Mouse (Mus musculus) adrenal gland, postnatal 10 days (tissue): ENCODE measurements around the gene Rpn2. TPM values are rescaled to one million over a fixed set of nuclear protein-coding genes. Genes with fewer than 3 reads are reported as not detected.

ENCODE experiments used
- DNase-seq: peaks from one replicate; pipeline ENCODE4 v3.0.0; 2021; ENCODE audit warnings: mixed read lengths
- total RNA-seq, 2 experiments: library from RNA; stranded (reverse); gene quantifications; 2 replicates each; pipeline ENCODE4 v1.2.3; 2021

The Rpn2 gene
- total RNA-seq, 2 experiments from 2014 or later = 189 to 199 TPM

DNA sequence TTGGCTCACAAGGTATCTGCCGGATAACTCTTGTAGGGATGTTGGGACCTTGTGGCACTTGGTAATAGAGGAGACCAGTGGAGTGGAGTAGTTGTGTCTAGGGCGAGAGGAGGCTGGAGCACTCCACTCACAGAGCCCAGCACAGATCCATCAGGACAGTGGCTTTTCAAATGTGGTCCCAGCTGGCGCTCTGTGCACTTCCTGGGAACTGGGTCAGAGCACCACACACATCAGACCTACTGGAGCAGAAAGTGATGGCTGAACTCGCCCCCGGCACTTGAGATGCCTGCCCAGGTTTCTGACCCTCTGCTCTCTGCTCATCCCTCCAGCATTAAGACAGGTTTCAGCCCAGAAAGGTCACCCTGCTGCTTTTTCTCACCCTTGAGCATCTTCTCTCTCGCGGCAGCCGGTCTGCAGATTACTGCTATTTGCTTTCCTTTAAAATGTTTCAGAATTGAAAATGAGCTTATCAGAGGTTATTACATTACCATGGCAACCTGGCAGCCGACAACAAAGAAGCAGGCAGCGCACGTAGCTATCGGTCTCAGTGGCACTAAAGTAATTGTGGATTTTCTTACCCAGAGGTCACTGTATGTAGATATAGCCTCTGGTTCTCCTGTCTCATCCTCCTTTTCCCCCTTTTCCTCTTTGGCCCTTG is 70.4 kb downstream of the Rpn2 start:
- no peak for DNase-seq

DNA sequence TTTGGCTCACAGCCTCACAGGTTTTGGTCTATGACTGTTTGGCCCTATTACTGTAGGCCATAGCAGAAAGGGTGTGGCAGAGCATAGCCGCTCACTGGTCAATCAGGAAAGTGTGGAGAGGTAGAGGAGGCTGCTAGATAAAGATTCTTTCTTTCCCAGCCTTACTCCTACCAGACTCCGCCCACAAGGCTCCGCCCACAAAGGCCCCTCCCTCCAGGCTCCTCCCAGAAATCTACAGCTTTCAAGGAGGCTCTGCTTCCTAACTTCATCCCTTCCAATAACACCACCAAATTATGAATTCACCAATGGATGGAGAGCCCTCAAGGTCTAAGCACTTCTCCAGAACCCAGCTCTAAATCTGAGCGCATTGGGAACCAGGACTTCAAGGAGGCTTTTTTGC is 74.4 kb downstream of the Rpn2 start:
- no peak for DNase-seq

DNA sequence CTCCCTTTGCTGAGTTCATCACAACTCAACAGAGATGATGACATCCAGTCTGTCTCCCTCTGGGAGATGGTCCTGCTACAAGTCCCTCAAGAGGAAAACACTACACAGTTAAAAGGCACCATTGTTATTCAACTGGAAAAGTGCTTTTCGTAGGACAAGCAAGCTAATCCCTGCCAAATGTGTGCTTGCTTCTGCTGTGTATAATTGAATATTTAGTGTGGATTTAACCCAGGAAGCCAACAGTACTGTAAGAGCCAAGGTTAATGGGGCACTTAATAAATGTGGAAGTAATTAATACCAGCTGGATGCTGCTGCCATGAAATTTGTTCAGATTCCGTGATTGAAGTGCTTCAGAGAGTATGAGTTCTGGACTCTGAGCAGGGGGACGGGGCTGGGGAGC is 75.3 kb downstream of the Rpn2 start:
- DNase-seq = no peak

DNA sequence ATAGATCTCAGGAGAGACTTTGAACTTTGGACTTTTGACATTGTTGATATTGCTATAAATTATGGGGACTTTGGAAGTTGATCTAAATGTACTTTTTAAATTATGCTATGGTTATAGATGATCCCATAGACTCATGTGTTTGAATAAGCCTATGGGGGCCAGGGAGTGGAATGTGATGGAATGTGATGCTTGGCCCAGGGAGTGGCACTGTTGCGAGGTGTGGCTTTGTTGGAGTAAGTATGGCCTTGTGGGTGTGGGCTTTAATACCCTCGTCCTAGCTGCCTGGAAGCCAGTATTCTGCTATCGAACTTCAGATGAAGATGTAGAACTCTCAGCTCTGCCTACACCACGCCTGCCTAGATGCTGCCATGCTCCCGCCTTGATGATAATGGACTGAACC is 81.2 kb downstream of the Rpn2 start:
- no peak for DNase-seq

DNA sequence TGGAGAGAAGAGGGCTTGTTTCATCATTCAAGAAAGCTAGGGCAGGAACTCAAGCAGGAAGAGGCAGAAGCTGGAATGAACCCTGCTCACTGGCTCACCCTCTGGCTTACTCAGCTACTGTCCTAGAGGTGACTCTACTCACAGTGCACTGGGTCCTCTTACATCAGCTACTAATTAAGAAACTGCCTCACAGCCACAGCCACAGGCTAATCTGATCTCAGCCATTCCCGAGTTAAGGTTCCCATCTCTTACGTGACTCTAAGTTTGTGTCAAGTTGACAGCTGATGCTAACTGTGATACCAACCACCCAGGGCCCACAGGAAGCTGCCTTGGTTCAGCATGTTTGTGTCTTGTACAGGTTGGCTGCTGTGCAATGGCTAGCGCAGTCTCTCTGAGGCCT is 84.2 kb downstream of the Rpn2 start:
- no peak for DNase-seq

DNA sequence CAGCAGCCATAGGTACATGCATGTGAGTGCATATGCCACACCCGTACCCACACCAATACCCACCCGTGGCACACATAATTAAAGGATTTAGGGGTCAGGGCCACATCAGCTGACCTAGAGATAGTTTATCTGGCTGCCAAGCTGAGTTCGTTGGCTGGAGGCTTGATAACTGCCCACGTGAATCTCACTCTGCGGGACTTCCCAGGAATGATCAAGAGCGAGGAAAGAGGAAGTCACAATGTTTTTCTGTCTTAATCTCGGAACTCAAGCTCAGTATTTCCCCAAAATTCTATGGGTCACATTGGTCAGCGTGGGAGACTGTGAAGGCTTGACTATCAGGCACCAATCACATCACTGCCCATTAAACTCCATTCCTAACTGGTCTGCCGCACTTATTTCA is 87.9 kb downstream of the Rpn2 start:
- DNase-seq = no peak

DNA sequence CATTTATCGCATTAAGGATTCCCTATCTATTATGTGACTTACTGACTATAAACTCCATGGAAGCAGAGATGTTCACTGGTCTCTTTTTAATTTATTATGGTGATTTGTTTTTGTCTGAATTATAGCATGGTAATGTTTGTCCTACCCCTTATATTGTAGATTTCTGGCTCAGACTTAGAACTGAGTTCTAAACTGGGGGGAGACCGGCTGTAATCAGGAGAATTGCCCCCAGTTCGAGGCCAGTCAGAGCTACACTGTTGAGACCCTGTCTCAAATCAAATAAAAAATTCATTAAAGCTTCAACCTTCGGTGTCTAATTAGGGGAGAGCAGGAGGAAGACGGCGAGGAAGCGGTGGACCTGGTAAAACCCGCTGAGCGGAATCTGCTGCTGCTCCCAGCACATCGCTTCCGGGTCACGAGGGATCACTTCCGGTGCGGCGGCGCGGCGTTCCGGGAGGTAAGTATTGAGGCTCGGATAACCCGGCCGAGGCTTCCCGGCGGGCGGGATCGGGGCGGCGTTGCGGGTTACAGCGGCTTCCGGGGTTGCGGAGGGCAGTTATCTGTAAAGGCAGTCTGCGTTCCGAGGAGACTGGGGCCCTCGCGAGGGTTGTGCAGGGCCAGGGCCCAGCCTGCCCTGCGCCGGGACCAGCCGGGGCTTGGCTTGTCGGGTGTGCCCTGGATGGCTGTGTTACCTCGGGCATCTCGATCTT is 88.5 kb downstream of the Rpn2 start, which contains the start of gene Manbal:
Manbal (plus strand) TSS at position 411 of the 710 bp plus-strand sequence.
- DNase-seq = peak; percentile 99

DNA sequence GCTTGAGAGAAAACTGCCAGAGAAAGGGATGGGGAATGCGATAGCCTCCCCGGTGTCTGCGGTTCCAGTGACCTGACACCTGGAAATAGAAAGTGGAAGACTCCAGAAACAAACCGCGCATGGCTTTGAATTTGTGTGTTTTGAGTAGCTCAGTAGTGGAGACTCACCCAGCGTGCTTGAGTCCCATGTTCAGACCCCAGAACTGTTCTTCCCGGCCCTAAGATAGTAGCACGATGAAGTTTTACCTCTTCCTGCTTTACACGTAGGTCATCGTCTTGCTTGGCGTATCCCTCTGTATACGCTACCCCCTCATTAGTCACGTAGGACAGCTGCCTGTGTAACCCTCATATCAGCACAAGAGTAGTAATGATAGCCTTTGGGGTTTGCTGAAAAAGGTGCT is 89.2 kb downstream of the Rpn2 start:
- DNase-seq = no peak

DNA sequence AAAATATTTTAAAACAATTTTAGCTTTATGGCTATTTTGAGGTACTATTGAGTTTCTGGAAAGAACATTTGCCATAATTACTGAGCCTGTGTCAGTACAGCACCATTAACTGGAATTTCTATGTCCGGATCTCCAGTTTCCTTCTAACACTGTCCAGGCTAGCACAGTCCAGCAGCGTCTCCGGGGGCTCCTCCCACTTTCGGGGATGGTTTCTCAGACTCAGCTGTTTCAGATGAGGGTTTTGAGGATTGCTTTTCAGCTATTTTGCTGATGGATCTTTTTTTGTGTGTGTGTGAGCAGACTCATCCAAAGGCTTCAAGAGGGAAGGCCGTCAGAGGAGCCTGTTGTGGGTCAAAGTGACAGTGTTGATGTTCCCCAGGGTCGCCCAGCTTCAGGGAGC is 92.9 kb downstream of the Rpn2 start:
- DNase-seq = no peak

DNA sequence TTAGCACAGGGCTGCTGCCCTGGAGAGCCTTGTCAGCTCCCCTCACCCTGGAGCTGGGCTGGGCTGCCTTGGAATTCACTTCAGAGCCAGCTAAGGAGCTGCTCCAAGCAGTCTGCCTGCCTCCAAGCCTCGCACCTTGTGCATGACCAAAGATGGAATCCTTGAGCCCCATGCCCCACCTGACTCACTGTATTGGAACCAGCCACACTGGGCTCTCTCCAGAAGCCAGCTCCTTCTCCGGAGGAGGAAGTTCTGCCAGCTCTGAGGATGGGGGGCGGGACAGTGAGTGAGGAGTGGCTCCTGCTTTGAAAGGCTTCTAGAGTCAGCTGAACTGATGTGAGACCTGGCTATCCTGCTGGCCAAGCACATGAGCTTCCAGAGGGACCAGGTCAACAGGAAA is 94.9 kb downstream of the Rpn2 start:
- no peak for DNase-seq

DNA sequence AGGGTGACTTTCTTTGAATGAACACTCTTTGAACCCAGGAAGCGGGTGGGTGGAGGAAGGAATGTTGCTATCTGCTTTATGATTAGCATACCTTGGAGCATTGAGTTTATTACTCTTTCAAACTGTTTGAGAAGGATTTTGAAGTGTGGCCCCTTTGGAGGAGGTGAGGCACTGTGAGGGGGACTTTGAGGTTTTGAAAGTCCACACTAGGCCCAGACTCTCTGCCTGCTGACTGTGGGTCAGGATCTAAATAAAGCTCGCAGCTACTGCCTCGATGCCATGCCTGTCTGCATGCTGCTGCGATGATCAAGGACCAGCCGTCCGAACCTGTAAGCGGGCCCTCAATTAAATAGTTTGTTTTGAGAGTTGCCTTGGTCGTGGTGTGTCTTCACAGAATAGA is 96.2 kb downstream of the Rpn2 start:
- no peak for DNase-seq

Other genes starting within 250 kb of the Rpn2 start
- gene Soga1, start 199.8 kb upstream of the Rpn2 start, total RNA-seq = 10 to 100 TPM; 30.3 to 35.9 TPM
- not detected for gene Tldc2, start 192.0 kb upstream of the Rpn2 start, total RNA-seq
- gene Samhd1, start 143.8 kb upstream of the Rpn2 start, total RNA-seq = 10 to 100 TPM; 26.7 to 31.4 TPM
- 10 to 100 TPM; 11.1 to 13.5 TPM for gene Rbl1, start 74.5 kb upstream of the Rpn2 start, total RNA-seq
- gene Mroh8, start 532 bp downstream of the Rpn2 start, total RNA-seq = under 1 TPM in 1 of 2 experiments, not detected in 1; 0.42 TPM
- not detected for gene Ghrh, start 68.5 kb downstream of the Rpn2 start, total RNA-seq
- gene Manbal, start 88.6 kb downstream of the Rpn2 start, total RNA-seq = 10 to 100 TPM; 34.8 to 35.7 TPM
- gene Src, start 139.4 kb downstream of the Rpn2 start, total RNA-seq = 10 to 100 TPM; 18.9 to 21.8 TPM